Mouse (Mus musculus): ENCODE data around the gene Asic4.

Asic4 gene

DNA sequence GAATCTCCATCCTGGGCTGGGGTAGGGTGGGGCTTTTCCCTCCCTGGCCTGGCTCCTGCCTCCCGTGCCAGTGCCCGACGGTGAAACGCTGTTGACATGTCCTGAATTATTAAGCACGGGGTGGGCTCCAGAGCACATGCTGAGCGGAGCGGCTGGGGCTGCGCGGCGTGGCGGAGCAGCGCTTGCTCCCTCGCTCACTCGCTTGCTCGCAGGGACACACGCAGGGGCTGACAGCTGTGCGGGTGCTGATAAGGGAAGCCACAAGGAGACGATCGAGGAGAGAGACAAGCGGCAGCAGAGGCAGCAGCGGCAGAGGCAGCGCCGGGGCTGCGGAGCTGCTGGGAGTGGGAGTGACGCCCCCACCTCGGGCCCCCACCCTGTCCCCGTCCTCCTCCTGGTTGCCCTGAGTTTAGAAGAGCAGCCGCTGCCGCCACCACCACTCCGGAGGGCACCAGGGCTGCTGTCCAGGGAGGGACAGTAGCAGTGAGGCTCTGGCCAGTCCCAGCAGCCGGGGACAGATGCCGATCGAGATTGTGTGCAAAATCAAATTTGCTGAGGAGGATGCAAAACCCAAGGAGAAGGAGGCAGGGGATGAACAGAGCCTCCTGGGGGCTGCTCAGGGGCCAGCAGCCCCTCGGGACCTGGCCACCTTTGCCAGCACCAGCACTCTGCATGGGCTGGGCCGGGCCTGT, at the start of gene Asic4:
Gene Asic4, plus strand, starts transcription at position 123 of the 692 bp plus-strand sequence.
- DNase-seq (ENCODE audit: extremely low read depth, insufficient read length, low spot score) = no peak

DNA sequence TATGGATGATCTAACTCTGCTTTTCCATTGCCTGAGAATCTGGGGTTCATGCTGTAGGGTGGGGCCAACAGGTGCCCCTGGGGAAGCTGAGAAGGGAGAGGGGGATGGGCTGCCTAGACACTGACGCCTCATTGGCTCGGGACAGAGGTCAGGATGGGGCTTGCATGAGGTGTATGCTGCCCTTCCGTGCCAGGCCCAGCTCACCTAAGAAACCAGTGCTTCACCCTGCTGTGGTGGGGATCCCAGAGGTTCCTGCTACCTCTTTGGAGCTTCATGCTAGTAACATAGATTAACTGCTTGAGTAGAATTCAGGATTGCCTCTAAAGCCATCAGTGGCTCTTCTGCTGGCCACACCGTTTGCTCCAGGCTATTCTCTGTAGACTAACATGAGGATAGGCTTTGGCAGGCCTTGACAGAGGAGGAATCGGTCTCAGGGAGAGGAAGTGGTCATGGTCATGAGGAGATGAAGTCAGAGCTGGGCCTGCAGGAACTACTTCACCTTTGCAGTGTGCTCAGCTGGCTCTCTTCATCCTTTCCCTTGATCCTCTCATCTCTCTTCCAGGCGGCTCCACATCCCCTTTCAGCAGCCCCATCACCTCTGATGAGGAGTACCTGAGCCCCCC, 49.6 kb upstream of the Asic4 start:
- DNase-seq (ENCODE audit: extremely low read depth, insufficient read length, low spot score) = no peak

DNA sequence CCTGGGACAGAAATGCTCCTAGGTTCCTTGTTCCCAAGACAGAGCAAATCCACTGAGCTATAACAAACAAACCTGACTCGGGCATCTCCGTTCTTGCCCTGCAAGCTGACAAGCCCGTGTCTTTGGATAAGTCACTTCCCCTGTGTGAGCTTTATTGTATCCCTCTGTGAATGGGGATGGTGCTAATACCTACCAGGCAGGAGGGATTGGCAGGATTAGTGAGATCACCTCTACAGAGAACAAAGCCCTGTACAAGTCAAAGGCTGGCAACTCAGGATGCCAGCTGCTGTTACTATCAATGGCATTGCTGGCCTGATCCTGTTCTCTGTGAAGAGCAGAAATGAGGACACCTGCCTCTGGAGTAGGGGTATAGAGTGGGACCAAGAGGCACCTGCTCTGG, 44.7 kb upstream of the Asic4 start:
- DNase-seq (ENCODE audit: extremely low read depth, insufficient read length, low spot score) = no peak

DNA sequence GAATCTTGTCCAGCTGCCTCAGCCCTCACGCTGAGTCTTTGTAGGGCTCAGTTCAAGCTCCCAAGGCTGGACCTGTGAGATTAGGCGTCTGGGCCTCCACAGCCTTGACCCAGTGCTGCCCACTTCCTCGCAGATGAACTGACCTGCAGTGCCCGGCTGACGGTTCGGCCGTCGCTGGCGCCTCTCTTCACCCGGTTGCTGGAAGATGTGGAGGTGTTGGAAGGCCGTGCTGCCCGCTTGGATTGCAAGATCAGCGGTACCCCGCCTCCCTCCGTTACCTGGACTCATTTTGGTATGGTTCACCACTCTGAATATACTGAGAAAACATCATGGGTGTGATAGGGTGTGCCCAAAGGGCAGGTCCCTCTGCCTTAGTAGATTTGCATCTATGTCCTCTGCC, 44.1 kb upstream of the Asic4 start:
- no peak for DNase-seq (ENCODE audit: extremely low read depth, insufficient read length, low spot score)

DNA sequence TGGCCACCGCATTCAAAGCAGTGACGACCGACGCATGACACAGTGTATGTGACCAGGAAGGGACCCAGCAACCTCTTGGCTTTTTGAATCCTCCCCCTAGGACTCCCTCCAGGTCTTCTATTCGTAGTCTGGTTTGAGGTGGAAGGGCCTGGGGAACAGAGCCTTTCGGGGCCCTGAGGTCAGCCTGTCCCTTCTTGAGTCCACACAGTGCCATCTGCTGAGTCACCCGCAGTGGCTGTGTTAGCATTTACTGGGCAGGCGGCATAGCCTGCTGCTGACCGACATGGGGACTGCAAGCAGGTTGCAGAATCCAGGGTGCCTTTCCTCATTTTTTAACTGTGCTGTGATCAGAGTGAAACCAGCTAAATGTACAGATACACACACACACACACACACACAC, 43.2 kb upstream of the Asic4 start:
- DNase-seq (ENCODE audit: extremely low read depth, insufficient read length, low spot score) = no peak

DNA sequence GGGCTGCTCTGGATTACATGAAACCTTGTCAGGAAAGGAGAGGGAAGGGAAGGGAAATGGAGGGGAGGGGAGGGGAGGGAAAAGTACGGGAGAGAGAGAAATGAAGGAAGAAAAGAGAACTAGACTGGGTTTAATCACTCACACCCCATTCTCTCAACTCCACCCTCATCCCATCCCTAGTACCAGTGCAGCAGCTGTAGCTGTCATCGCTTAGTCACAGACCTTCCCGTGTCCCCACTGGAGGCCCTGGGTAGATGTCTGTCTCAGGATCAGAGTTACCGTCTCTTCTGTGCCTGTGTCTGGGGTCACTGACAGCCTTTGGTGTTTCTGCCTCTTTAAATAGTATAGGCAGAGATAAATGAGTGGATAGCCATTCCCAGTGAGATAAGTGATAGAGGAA, 42.0 kb upstream of the Asic4 start:
- no peak for DNase-seq (ENCODE audit: extremely low read depth, insufficient read length, low spot score)

DNA sequence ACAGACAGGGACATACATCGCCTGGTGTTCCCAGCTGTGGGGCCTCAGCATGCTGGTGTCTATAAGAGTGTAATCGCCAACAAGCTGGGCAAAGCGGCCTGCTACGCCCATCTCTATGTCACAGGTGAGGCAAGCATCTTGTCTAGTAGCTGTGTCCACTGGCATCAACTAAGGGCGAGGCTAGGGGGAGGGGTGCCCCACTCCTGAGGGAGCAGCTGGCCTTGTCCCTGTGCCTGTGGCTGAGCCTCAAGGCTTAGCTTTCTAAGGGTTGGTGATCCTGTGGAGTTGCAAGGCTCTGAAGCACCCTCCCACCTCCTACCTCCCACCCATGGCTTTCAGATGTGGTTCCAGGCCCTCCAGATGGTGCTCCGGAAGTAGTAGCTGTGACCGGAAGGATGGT, 40.3 kb upstream of the Asic4 start:
- no peak for DNase-seq (ENCODE audit: extremely low read depth, insufficient read length, low spot score)

DNA sequence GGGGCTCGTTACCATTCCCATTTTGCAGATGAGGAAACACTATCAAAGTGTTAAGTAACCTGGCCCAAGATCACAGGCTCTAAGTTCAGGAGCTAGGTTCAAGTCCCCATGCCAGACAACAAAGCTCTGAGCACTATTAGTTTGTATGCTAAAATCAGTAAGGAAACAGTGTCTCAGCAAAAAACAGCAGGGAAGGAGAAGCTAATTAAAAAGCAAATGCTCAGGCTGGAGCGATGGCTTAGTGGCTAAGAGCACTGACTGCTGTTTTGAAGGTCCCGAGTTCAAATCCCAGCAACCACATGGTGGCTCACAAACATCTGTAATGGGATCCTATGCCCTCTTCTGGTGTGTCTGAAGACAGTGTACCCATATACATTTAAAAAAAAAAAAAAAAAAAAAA, 38.0 kb upstream of the Asic4 start:
- DNase-seq (ENCODE audit: extremely low read depth, insufficient read length, low spot score) = no peak

DNA sequence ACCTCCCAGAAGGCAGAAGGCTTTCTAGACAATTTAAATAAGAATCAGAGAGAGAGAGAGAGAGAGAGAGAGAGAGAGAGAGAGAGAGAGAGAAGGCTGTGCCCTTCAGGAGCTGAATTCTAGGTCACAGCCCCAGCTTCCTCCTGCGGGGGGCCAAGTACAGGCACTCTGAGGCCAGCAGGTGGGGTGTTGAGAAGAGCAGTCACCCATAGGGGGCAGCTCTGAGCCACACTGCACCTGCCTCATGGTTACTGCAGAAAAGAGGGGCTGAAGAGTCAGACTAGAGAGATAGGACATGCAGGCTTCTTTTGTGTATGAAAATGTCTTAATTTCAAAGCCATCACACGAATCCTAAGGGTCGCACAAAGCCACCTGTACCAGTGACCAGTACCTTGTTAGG, 36.5 kb upstream of the Asic4 start:
- no peak for DNase-seq (ENCODE audit: extremely low read depth, insufficient read length, low spot score)

DNA sequence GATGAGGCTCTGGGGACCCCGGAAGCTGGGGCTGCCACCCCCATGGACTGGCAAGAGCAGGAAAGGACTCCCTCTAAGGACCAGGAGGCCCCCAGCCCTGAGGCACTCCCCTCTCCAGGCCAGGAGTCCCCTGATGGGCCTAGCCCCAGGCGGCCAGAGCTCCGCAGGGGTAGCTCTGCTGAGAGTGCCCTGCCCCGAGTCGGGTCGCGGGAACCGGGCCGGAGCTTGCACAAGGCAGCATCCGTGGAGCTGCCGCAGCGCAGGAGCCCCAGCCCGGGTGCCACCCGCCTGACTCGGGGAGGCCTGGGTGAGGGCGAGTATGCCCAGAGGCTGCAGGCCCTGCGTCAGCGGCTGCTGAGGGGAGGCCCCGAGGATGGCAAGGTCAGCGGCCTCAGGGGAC, 28.4 kb upstream of the Asic4 start:
- DNase-seq (ENCODE audit: extremely low read depth, insufficient read length, low spot score) = no peak

DNA sequence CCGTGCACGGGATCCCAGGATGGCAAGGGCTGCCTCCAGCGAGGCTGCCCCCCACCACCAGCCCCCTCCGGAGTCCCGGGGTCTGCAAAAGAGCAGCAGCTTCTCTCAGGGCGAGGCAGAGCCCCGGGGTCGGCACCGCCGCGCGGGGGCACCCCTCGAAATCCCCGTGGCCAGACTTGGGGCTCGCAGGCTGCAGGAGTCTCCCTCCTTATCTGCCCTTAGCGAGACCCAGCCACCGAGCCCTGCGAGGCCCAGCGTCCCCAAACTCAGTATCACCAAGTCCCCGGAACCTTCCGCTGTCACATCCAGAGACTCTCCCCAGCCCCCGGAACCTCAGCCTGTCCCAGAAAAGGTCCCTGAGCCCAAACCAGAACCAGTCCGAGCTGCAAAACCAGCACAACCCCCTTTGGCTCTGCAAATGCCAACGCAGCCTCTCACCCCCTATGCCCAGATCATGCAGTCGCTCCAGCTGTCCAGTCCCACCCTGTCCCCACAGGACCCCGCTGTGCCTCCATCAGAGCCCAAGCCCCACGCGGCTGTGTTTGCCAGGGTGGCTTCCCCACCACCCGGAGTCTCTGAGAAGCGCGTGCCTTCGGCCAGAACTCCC, 27.9 kb upstream of the Asic4 start:
- DNase-seq (ENCODE audit: extremely low read depth, insufficient read length, low spot score) = no peak

DNA sequence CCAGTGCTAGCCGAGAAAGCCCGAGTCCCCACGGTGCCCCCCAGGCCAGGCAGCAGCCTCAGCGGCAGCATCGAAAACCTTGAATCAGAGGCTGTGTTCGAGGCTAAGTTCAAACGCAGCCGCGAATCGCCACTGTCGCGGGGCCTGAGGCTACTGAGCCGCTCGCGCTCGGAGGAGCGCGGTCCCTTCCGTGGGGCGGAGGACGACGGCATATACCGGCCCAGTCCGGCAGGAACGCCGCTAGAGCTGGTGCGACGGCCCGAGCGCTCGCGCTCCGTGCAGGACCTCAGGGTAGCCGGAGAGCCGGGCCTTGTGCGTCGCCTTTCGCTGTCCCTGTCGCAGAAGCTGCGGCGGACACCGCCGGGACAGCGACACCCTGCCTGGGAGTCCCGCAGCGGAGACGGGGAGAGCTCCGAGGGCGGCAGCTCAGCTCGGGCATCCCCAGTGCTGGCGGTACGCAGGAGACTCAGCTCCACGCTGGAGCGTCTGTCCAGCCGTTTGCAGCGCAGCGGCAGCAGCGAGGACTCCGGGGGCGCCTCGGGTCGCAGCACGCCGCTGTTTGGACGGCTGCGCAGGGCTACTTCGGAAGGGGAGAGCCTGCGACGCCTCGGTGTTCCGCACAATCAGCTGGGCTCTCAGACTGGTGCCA, 27.3 kb upstream of the Asic4 start:
- DNase-seq (ENCODE audit: extremely low read depth, insufficient read length, low spot score) = no peak

DNA sequence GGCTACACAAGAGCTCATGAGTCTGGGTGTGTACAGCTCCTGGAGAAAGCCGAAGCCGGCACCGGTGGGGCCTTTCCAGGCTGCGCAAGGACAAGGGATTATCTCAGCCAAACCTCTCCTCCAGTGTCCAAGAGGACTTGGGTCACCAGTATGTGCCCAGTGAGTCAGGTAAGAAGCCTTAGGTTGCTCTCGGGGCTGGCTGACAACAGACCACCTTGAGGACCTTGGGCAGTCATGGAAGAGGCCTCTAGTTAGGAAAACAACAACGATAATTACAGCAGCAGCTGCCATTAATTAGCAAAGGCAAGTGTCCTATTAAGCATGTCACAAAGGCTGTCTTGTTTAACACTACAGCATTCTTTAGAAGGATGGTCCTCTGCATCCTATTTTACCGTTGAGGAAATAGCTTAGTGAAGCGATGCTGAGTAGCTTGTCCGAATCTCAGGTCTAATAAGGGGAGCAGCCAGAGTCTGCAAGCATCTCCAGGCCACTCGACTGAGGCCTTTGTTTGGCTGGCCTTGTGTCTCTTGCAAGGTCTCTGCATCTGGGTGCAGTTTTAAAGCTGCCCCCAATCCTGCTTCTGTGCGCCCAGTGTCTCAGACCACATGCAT, 26.4 kb upstream of the Asic4 start:
- DNase-seq (ENCODE audit: extremely low read depth, insufficient read length, low spot score) = no peak

DNA sequence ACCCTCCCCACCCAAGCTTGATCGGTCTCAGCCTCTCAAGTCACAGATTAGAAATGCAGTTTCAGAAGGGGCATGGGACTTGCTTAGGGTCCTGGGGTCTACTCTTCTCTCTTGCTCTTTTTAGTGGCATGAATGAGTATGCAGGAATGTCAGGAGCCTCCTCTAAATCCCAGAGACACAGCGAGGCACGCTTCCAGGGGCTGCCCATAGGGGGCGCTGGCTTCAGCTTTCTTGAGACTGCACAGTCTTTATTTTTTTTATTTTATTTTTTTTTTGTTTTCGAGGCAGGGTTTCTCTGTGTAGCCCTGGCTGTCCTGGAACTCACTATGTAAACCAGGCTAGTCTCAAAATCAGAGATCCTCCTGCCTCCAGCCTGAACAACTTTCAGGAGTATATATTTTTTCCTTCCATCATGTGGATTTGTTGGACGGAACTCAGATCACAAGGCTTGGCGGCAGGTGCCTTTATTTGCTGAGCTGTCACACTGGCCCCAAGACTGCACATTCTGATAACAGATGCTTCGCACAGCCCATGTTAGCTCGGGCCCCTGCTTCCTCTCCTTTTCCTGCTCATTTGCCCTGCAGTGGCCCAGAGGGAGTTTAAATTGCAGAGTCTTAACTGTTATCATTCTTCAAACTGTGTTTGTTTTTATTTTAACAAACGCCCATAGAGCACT, 24.3 kb upstream of the Asic4 start:
- no peak for DNase-seq (ENCODE audit: extremely low read depth, insufficient read length, low spot score)

DNA sequence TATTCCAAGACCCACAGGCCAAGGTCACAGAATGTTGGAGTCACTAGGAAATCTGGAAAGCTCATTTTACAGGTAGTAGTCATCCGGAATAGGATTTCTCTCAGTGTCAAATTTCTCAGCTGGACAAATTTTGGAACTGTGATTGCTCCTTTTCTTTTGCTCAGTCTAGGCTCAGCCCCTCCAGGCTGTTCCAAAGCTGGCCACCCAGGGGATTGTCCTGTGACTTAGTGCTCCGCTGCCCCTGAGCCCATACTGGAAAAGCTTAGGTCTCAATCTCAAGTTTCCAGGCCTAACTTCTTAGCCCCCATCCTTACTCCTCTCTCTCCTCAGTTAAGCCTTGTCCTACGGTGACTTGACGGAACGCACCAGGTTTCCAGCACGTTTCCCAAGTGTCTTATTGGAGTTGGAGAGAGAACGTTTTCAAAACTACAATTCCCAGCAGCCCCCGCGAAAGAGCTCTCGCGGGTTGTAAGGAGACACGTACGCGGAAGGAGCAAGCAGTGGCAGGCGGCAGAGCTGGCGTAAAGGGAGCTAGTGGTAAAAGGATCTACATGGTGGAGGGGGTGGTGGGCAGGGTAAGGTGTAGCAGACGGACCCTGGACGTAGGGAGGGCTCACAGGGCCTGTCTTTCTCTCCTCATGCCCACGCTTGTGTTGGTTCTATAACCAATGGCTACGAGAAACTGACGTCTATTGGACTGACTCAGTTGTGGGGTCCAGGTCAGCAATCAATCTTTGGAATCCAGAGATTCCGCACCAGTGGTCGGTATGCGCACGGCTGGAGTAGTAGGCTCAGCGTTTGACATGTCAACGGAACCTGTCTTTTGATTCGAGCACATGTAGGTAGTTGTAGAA, 14.5 kb upstream of the Asic4 start, which contains the start of gene Gmppa:
Gene Gmppa, plus strand, starts transcription at position 456 of the 854 bp plus-strand sequence.
- DNase-seq (ENCODE audit: extremely low read depth, insufficient read length, low spot score) = peak; percentile 80

DNA sequence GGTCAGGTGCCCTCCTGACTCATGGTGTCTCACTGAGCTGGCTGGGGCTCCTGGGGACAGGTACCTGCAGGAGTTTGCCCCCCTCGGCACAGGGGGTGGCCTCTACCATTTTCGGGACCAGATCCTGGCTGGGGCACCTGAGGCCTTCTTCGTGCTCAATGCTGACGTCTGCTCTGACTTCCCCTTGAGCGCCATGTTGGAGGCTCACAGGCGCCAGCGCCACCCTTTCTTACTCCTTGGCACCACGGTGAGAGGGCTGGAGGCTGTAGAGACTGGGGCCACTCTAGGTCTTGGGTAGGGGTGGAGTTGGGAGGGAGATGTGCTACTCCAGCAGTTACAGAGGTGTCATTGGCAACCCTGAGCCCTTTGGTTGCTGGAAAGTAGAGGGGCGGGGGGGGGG, 11.5 kb upstream of the Asic4 start:
- no peak for DNase-seq (ENCODE audit: extremely low read depth, insufficient read length, low spot score)

DNA sequence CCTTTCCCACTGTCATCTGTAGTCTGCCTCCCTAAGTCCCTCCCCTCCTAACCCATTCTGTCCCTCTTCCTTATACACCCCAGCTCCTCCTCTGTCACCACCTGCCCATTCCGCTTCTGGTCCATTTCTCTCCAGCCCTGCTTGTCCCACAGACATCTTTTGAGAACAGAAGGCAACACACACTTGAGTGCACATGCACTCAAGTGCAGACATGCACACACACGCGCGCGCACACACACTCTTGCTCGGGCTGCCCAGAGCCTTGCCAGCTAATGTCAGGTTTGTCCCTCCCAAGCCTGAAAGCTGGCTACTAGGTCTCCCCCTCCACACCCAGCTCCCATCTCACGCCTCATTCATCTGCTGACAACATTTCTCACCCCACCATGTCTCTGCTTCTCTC, 9.6 kb upstream of the Asic4 start:
- DNase-seq (ENCODE audit: extremely low read depth, insufficient read length, low spot score) = no peak

DNA sequence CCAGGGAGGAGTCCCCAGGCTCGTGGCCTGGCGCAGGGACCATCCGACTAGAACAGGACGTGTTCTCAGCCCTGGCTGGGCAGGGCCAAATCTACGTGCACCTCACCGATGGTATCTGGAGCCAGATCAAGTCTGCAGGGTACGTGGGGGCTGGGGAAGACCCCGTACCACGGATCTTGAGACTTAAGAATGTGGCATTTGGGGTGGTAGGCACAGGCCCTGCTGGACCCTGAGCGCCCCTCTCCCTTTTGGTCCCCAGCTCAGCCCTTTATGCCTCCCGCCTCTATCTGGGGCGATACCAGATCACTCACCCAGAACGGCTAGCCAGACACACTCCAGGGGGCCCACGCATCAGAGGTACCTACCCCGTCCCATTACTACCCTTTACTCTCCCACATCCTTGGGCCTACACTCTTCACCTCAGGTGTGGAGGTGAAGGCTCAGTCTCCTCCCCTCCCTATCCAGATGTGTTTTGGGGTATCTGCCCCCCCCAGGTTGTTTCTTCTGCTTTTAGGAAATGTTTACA, 8.7 kb upstream of the Asic4 start:
- no peak for DNase-seq (ENCODE audit: extremely low read depth, insufficient read length, low spot score)

DNA sequence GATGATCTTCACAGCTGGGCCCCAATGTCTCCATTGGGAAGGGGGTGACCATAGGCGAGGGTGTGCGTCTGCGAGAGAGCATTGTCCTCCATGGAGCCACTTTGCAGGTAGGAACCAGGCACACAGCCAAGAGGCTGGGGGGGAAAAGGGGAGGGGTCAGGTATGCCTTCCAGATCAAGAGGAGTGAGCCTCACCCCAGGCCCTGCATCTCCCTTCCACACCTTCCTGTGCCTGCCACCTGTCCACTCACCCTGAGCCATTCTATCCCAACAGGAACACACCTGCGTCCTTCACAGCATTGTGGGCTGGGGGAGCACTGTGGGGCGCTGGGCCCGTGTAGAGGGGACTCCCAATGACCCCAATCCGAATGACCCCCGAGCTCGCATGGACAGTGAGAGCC, 8.1 kb upstream of the Asic4 start:
- no peak for DNase-seq (ENCODE audit: extremely low read depth, insufficient read length, low spot score)

DNA sequence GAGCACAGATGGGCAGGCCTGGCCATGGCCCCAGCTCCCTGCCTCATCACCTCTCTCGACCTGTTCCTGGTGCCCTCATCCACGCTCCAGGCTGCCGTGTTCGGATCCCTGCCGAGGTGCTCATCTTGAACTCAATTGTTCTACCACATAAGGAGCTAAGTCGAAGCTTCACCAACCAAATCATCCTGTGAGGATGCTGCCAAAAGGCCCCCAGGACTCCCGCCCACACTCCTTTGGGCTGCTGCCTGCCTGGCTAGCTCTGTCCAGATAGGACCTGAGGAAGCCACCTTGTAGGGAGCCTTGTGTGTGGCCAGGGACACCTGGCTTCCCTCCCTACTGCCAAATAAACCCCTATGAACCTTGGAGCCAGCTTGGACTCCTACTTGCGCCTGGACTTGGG, 7.4 kb upstream of the Asic4 start:
- no peak for DNase-seq (ENCODE audit: extremely low read depth, insufficient read length, low spot score)

All from 3134 (cell line).